In the genomic region with DNA sequence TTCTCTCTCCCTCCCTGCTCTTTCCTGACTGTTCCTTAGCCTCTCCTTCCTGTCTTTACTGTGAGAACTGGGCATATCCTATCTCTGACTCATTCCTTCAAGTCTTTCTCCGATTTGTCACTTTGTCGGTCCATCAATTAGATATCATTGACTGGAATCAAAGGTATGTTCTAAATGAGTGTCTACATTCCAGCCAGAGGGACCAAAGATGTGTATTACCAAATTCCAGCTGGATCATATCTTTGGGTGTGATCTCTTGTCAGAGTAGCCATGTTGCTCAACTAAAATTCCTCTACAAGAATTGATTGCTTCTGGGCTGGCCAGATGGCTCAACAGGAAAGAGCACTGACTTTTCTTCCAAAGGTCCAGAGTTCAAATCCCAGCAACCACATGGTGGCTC, we compare ENCODE assay signal across 29 mouse cellular contexts. TPM values are rescaled to one million over a fixed set of nuclear protein-coding genes. Genes with fewer than 3 reads are reported as not detected.
A peak's percentile ranks its signal among the peaks of the same experiment; 100 is the strongest.
DNase-seq lines count a peak whose midpoint lies in the region; ATAC-seq and TF ChIP-seq lines count a peak whose summit lies in the region.
"Had no signal": no experiment of that assay in that cellular context is flagged by ENCODE, and none has a peak within 500 bp of the region (broad histone marks: within the 10 kb centered on the region; RNA-seq: fewer than 3 reads in every experiment).

No protein-coding gene starts in this region.

- H3K9me3 ChIP-seq in lung, postnatal 0 days (ENCODE audit: low read length), result no peaks in the 10 kb centered on the region
- no peaks in the 10 kb centered on the region for H3K9me3 ChIP-seq in forebrain, embryonic 15.5 days
- H3K9me3 ChIP-seq in midbrain, embryonic 13.5 days, result no peaks in the 10 kb centered on the region
- no peaks in the 10 kb centered on the region for H3K9me3 ChIP-seq in intestine, embryonic 15.5 days
- H3K9me3 ChIP-seq: embryonic facial prominence, embryonic 13.5 days; G1E; heart, embryonic 10.5 days; hindbrain, embryonic 12.5 days; limb, embryonic 15.5 days had no signal

- WGBS in kidney, adult 2 months, result 69% methylated on average over 2 of the region's 2 CpGs
- WGBS in lung, postnatal 0 days, result 64% methylated on average over 2 of the region's 2 CpGs
- 65% methylated on average over 2 of the region's 2 CpGs for WGBS in lung, adult 2 months
- WGBS in forebrain, embryonic 15.5 days, result 92% methylated on average over 2 of the region's 2 CpGs
- 94% methylated on average over 2 of the region's 2 CpGs for WGBS in midbrain, embryonic 13.5 days
- 83% methylated on average over 2 of the region's 2 CpGs for WGBS in intestine, embryonic 15.5 days

- TF ChIP-seq POLR2A in kidney, adult 2 months (IDR thresholded peaks at IDR 0.05; ENCODE audit: low read depth, low read length), result no peak
- no peak for TF ChIP-seq POLR2A in lung, adult 2 months (IDR thresholded peaks at IDR 0.05; ENCODE audit: borderline replicate concordance, extremely low read depth, low read depth, low read length)

- no peak for TF ChIP-seq CTCF in kidney, adult 2 months (conservative IDR thresholded peaks at IDR 0.05; ENCODE audit: insufficient read depth, insufficient read length, low read depth, low read length)
- no peak for TF ChIP-seq CTCF in lung, postnatal 0 days (IDR thresholded peaks at IDR 0.05)
- no peak for TF ChIP-seq CTCF in lung, adult 2 months (IDR thresholded peaks at IDR 0.05; ENCODE audit: insufficient read depth, low read length)

- H3K4me3 ChIP-seq in kidney, adult 2 months (ENCODE audit: insufficient read depth, low read depth, low read length), result no peak overlapping the region
- no peak overlapping the region for H3K4me3 ChIP-seq in lung, postnatal 0 days (ENCODE audit: low read depth, low read length)
- H3K4me3 ChIP-seq in lung, adult 2 months (replicated peaks; ENCODE audit: extremely low read depth, low read depth, low read length), result no peak overlapping the region
- no peak overlapping the region for H3K4me3 ChIP-seq in forebrain, embryonic 15.5 days
- no peak overlapping the region for H3K4me3 ChIP-seq in midbrain, embryonic 13.5 days (replicated peaks)
- H3K4me3 ChIP-seq in intestine, embryonic 15.5 days (replicated peaks), result no peak overlapping the region
- H3K4me3 ChIP-seq: embryonic facial prominence, embryonic 13.5 days; erythroblast, embryonic 14.5 days; heart, embryonic 10.5 days; hindbrain, embryonic 12.5 days; limb, embryonic 15.5 days had no signal

- H3K4me2 ChIP-seq in lung, postnatal 0 days (replicated peaks; ENCODE audit: low read depth, low read length), result no peak overlapping the region
- no peak overlapping the region for H3K4me2 ChIP-seq in forebrain, embryonic 15.5 days (replicated peaks)
- no peak overlapping the region for H3K4me2 ChIP-seq in midbrain, embryonic 13.5 days (replicated peaks)
- no peak overlapping the region for H3K4me2 ChIP-seq in intestine, embryonic 15.5 days (replicated peaks)
- H3K4me2 ChIP-seq: embryonic facial prominence, embryonic 13.5 days; hindbrain, embryonic 12.5 days; limb, embryonic 15.5 days had no signal

- H3K27ac ChIP-seq in kidney, adult 2 months (ENCODE audit: insufficient read depth, low read depth, low read length), result no peak overlapping the region; the same call in 1 of the 2 replicates
- H3K27ac ChIP-seq in lung, postnatal 0 days (ENCODE audit: low read length), result no peak overlapping the region
- no peak overlapping the region for H3K27ac ChIP-seq in forebrain, embryonic 15.5 days (replicated peaks)
- no peak overlapping the region for H3K27ac ChIP-seq in midbrain, embryonic 13.5 days
- no peak overlapping the region for H3K27ac ChIP-seq in intestine, embryonic 15.5 days
- H3K27ac ChIP-seq: embryonic facial prominence, embryonic 13.5 days; heart, embryonic 10.5 days; hindbrain, embryonic 12.5 days; hindbrain, postnatal 0 days; limb, embryonic 15.5 days had no signal

- peaks cover 5% of the 10 kb centered on the region; the same call in 1 of the 2 replicates for H3K36me3 ChIP-seq in kidney, adult 2 months (ENCODE audit: control insufficient read depth, insufficient read depth, low read length)
- no peaks in the 10 kb centered on the region for H3K36me3 ChIP-seq in lung, postnatal 0 days (ENCODE audit: insufficient read depth, low read length)
- H3K36me3 ChIP-seq in forebrain, embryonic 15.5 days, result no peaks in the 10 kb centered on the region
- H3K36me3 ChIP-seq in midbrain, embryonic 13.5 days, result peaks cover 6% of the 10 kb centered on the region; the same call in 1 of the 2 replicates
- H3K36me3 ChIP-seq in intestine, embryonic 15.5 days, result no peaks in the 10 kb centered on the region
- H3K36me3 ChIP-seq: heart, embryonic 10.5 days; limb, embryonic 15.5 days had no signal

- peak; percentile 73 for ATAC-seq in lung, postnatal 0 days
- no peak for ATAC-seq in forebrain, embryonic 15.5 days (replicated peaks)
- ATAC-seq in midbrain, embryonic 13.5 days, result no peak
- ATAC-seq in intestine, embryonic 15.5 days, result no peak
- ATAC-seq: forebrain, embryonic 14.5 days; hindbrain, postnatal 0 days; intestine, postnatal 0 days; midbrain, embryonic 16.5 days had no signal

- H3K4me1 ChIP-seq in kidney, adult 2 months (ENCODE audit: control insufficient read depth, insufficient read depth, low read length), result no peaks in the 10 kb centered on the region
- no peaks in the 10 kb centered on the region for H3K4me1 ChIP-seq in lung, postnatal 0 days (ENCODE audit: insufficient read depth, low read depth, low read length)
- no peaks in the 10 kb centered on the region; the same call in 1 of the 2 replicates for H3K4me1 ChIP-seq in lung, adult 2 months (ENCODE audit: control insufficient read depth, insufficient read depth, low read length)
- no peaks in the 10 kb centered on the region for H3K4me1 ChIP-seq in forebrain, embryonic 15.5 days
- H3K4me1 ChIP-seq in midbrain, embryonic 13.5 days (replicated peaks), result no peaks in the 10 kb centered on the region
- H3K4me1 ChIP-seq in intestine, embryonic 15.5 days (replicated peaks), result no peaks in the 10 kb centered on the region
- H3K4me1 ChIP-seq: hindbrain, embryonic 12.5 days; limb, embryonic 15.5 days had no signal

- peak; percentile 15 for DNase-seq in kidney, adult 2 months
- no peak for DNase-seq in kidney, postnatal 10 days
- peak; percentile 63 for DNase-seq in lung, postnatal 0 days (ENCODE audit: low spot score)
- DNase-seq in lung, adult 2 months, result no peak
- DNase-seq in lung, postnatal 14 days, result peak; percentile 20
- DNase-seq: adrenal gland, postnatal 25 days; cerebellum, adult 11-12 months; cerebellum, postnatal 10 days; gastrocnemius, postnatal 25 days; heart, adult 11 months; heart, postnatal 36 days; kidney, postnatal 36 days; left cerebral cortex, postnatal 4 days; spleen, adult 18-20 months; thymus, adult 2 months; thymus, postnatal 36 days had no signal

- TF ChIP-seq EP300 in lung, postnatal 0 days (IDR thresholded peaks at IDR 0.05), result no peak

- H3K9ac ChIP-seq in lung, postnatal 0 days (replicated peaks; ENCODE audit: low read depth), result no peak overlapping the region
- no peak overlapping the region for H3K9ac ChIP-seq in forebrain, embryonic 15.5 days (replicated peaks)
- H3K9ac ChIP-seq in midbrain, embryonic 13.5 days (replicated peaks), result no peak overlapping the region
- H3K9ac ChIP-seq in intestine, embryonic 15.5 days, result no peak overlapping the region
- H3K9ac ChIP-seq: embryonic facial prominence, embryonic 13.5 days; hindbrain, embryonic 12.5 days; limb, embryonic 15.5 days had no signal

- H3K27me3 ChIP-seq in kidney, adult 2 months (replicated peaks; ENCODE audit: control insufficient read depth, insufficient read depth, low read length), result no peaks in the 10 kb centered on the region
- H3K27me3 ChIP-seq in lung, postnatal 0 days (replicated peaks; ENCODE audit: insufficient read depth, low read length), result no peaks in the 10 kb centered on the region
- H3K27me3 ChIP-seq in forebrain, embryonic 15.5 days, result no peaks in the 10 kb centered on the region
- no peaks in the 10 kb centered on the region for H3K27me3 ChIP-seq in midbrain, embryonic 13.5 days
- H3K27me3 ChIP-seq in intestine, embryonic 15.5 days (replicated peaks), result no peaks in the 10 kb centered on the region
- H3K27me3 ChIP-seq: embryonic facial prominence, embryonic 13.5 days; hindbrain, embryonic 12.5 days; limb, embryonic 15.5 days had no signal

RNA-seq across cellular contexts. Expression of gene Rb1, which starts 32.0 kb away (rescaled TPM):
- polyA plus RNA-seq in kidney, adult 2 months (2012; rRNA removed), result 6.8 and 8.3 TPM in 2 replicates
- 14.3 and 14.7 TPM in 2 replicates for polyA plus RNA-seq in lung, postnatal 0 days (2015; fragmentation: Nextera tagmentation; extraction: Ambion mirVana)
- 4.1 and 7.8 TPM in 2 replicates for polyA plus RNA-seq in lung, adult 2 months (2012; rRNA removed)
- 19.4 and 32.5 TPM in 2 replicates for polyA plus RNA-seq in forebrain, embryonic 15.5 days (2015; fragmentation: Nextera tagmentation; extraction: Ambion mirVana)
- polyA plus RNA-seq in midbrain, embryonic 13.5 days (2015; fragmentation: Nextera tagmentation; extraction: Ambion mirVana), result 21.2 and 22.3 TPM in 2 replicates
- polyA plus RNA-seq in intestine, embryonic 15.5 days (2015; fragmentation: Nextera tagmentation; extraction: Ambion mirVana), result 18.4 and 24.8 TPM in 2 replicates

RNA-seq across cellular contexts. Expression of gene Lpar6, which starts 55.9 kb away (rescaled TPM):
- polyA plus RNA-seq in kidney, adult 2 months (2012; rRNA removed), result 2.9 and 3.1 TPM in 2 replicates
- polyA plus RNA-seq in lung, postnatal 0 days (2015; fragmentation: Nextera tagmentation; extraction: Ambion mirVana), result 10.3 and 10.5 TPM in 2 replicates
- 1.5 and 2.7 TPM in 2 replicates for polyA plus RNA-seq in lung, adult 2 months (2012; rRNA removed)
- 4.9 TPM in 2 replicates for polyA plus RNA-seq in forebrain, embryonic 15.5 days (2015; fragmentation: Nextera tagmentation; extraction: Ambion mirVana)
- polyA plus RNA-seq in midbrain, embryonic 13.5 days (2015; fragmentation: Nextera tagmentation; extraction: Ambion mirVana), result 7.4 and 8.6 TPM in 2 replicates
- 12.3 and 15.5 TPM in 2 replicates for polyA plus RNA-seq in intestine, embryonic 15.5 days (2015; fragmentation: Nextera tagmentation; extraction: Ambion mirVana)
- polyA plus RNA-seq: erythroblast, embryonic 14.5 days had no signal

Comparison
In these comparisons a context has a peak if more than half of its experiments do, and no peak if none do; other contexts are left out.
1. DNase-seq: peak in kidney, adult 2 months (single experiment), lung, postnatal 0 days (single experiment) and lung, postnatal 14 days (single experiment); none in kidney, postnatal 10 days (single experiment) and lung, adult 2 months (single experiment).